Mouse (Mus musculus): Measurements from ENCODE around the gene Sprr2j-ps. TPM values are rescaled to one million over a fixed set of nuclear protein-coding genes. Genes with fewer than 3 reads are reported as not detected.

Sprr2j-ps gene
- polyA plus RNA-seq (2015; fragmentation: Nextera tagmentation; extraction: Ambion mirVana) = not detected in 2 replicates

- 97% methylated on average over 2 of the region's 2 CpGs for WGBS
- H3K4me3 ChIP-seq = no peak within 1 kb of the TSS
- H3K27me3 ChIP-seq = no peaks in the 10 kb centered on the region
- H3K27ac ChIP-seq (replicated peaks) = no peak within 1 kb of the TSS
- H3K4me1 ChIP-seq = no peaks in the 10 kb centered on the region
- no peak within 1 kb of the TSS for H3K9ac ChIP-seq (replicated peaks)
- ATAC-seq (replicated peaks) = no peak
- no peak within 1 kb of the TSS for H3K4me2 ChIP-seq (replicated peaks)
- no peaks in the 10 kb centered on the region for H3K36me3 ChIP-seq
- H3K9me3 ChIP-seq = no peaks in the 10 kb centered on the region
Observed at GRCm38 (mm10) chr3:92417782-92418181, at the start of gene Sprr2j-ps. Gene Sprr2j-ps, plus strand, starts transcription at chr3:92418082.

DNA sequence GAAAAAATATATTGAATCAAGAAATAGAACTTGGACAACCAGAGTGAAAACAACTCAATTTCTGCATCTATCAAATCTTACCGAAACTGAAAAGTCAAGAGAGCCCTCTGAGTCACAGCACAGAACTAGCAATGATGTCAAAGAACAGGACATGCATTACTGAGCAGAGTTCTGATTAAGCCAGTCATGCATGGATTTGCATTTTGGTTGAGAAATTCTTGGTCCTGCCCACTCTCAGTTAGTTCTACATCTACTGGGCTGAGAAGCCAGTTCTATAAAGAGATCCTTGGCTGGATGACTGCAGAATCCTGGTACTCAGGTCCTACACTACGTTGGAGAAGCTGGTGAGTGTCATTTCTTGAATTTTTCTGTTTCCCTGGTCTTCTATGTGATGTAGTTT, 44.3 kb upstream of the Sprr2j-ps start:
- Histone ChIP-seq H3K9ac (replicated peaks) (no peak overlapping the region), H3K9me3 (no peaks in the 10 kb centered on the region), H3K27ac (replicated peaks) (no peak overlapping the region), H3K27me3 (no peaks in the 10 kb centered on the region), H3K4me2 (replicated peaks) (no peak overlapping the region), H3K4me1 (no peaks in the 10 kb centered on the region), H3K4me3 (no peak overlapping the region), H3K36me3 (no peaks in the 10 kb centered on the region)
- WGBS = 83% methylated on average over 2 of the region's 2 CpGs
- ATAC-seq (replicated peaks) = no peak

DNA sequence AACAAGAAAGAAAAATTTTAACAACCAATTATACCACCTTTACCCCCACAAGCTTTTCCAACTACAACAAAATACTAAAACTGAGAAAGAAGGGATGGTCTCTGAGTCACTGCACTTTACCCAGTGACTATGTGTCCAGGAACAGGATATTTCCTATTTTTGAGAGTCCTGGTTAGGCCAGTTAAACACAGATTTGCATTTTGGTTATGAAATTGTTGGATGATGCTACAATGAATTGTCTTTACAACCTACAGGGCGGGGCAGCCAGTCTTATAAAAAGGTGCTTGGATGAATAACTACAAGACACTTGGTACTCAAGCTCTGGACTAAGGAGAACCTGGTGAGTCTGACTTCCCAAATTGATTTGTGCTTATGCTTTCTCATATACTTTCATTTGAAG, 32.5 kb upstream of the Sprr2j-ps start, which contains the start of gene Sprr2h:
Gene Sprr2h (plus strand): TSS at position 301 of the 400 bp plus-strand sequence.
- WGBS = 89% methylated on average over 1 of the region's 1 CpGs
- no peaks in the 10 kb centered on the region for H3K27me3 ChIP-seq
- H3K4me1 ChIP-seq = no peaks in the 10 kb centered on the region
- no peaks in the 10 kb centered on the region for H3K9me3 ChIP-seq
- no peak within 1 kb of the TSS for H3K9ac ChIP-seq (replicated peaks)
- H3K36me3 ChIP-seq = no peaks in the 10 kb centered on the region
- no peak within 1 kb of the TSS for H3K4me3 ChIP-seq
- no peak within 1 kb of the TSS for H3K4me2 ChIP-seq (replicated peaks)
- ATAC-seq (replicated peaks) = no peak
- no peak within 1 kb of the TSS for H3K27ac ChIP-seq (replicated peaks)

- no peak overlapping the region for H3K4me3 ChIP-seq
- no peaks in the 10 kb centered on the region for H3K4me1 ChIP-seq
- H3K36me3 ChIP-seq = no peaks in the 10 kb centered on the region
- H3K9me3 ChIP-seq = no peaks in the 10 kb centered on the region
- no peak overlapping the region for H3K9ac ChIP-seq (replicated peaks)
- ATAC-seq (replicated peaks) = no peak
- no peak overlapping the region for H3K27ac ChIP-seq (replicated peaks)
- no peaks in the 10 kb centered on the region for H3K27me3 ChIP-seq
- 71% methylated on average over 1 of the region's 1 CpGs for WGBS
- H3K4me2 ChIP-seq (replicated peaks) = no peak overlapping the region
Observed at GRCm38 (mm10) chr3:92394301-92394700, 23.6 kb upstream of the Sprr2j-ps start.

GRCm38 (mm10) chr3:92407691-92408090, 10.2 kb upstream of the Sprr2j-ps start, which contains the start of gene Sprr2i:
Gene Sprr2i, plus strand, starts transcription at chr3:92407991.
- Histone ChIP-seq H3K27me3 (no peaks in the 10 kb centered on the region), H3K4me1 (no peaks in the 10 kb centered on the region), H3K4me3 (no peak within 1 kb of the TSS), H3K9me3 (no peaks in the 10 kb centered on the region), H3K27ac (replicated peaks) (no peak within 1 kb of the TSS), H3K9ac (replicated peaks) (no peak within 1 kb of the TSS), H3K36me3 (no peaks in the 10 kb centered on the region), H3K4me2 (replicated peaks) (no peak within 1 kb of the TSS)
- ATAC-seq (replicated peaks) = no peak
- 93% methylated on average over 2 of the region's 2 CpGs for WGBS

- no peak within 1 kb of the TSS for H3K4me2 ChIP-seq (replicated peaks)
- WGBS = 90% methylated on average over 6 of the region's 6 CpGs
Observed at GRCm38 (mm10) chr3:92429323-92429722, 11.4 kb downstream of the Sprr2j-ps start, which contains the start of gene Gm9774. Gene Gm9774, minus strand, starts transcription at chr3:92429423.

GRCm38 (mm10) chr3:92432282-92432681, 14.4 kb downstream of the Sprr2j-ps start, which contains the start of gene Sprr2k:
Gene Sprr2k, plus strand, starts transcription at chr3:92432582.
- no peaks in the 10 kb centered on the region for H3K36me3 ChIP-seq
- 88% methylated on average over 2 of the region's 2 CpGs for WGBS
- H3K4me2 ChIP-seq (replicated peaks) = no peak within 1 kb of the TSS

More at GRCm38 (mm10) chr3:92429323-92429722, 11.4 kb downstream of the Sprr2j-ps start, which contains the start of gene Gm9774:
- H3K4me3 ChIP-seq = no peak within 1 kb of the TSS
- ATAC-seq (replicated peaks) = no peak
- no peaks in the 10 kb centered on the region for H3K27me3 ChIP-seq
- no peaks in the 10 kb centered on the region for H3K36me3 ChIP-seq
- H3K9ac ChIP-seq (replicated peaks) = no peak within 1 kb of the TSS
- H3K4me1 ChIP-seq = no peaks in the 10 kb centered on the region
- no peak within 1 kb of the TSS for H3K27ac ChIP-seq (replicated peaks)
- H3K9me3 ChIP-seq = no peaks in the 10 kb centered on the region

DNA sequence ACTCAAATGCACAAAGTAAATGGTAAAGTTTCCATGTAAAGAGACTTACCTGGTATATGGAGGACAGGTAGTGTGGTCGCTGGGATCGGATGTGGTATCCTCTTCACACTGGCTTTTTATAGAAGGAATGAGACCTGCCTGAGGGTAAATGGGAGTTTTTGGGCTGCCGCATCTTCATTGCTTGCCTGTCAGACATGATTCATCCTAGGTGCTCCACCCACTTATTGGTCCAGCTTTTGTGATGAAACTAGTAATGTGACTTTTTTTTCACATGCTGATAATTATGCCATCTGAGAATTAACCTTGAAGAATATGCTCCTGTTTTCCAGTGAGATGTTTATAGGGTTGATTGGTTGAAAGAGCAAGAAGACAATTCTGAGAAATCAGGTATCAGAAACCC, 20.8 kb downstream of the Sprr2j-ps start, which contains the start of gene Sprr1b:
Gene Sprr1b (minus strand): TSS at position 101 of the 400 bp plus-strand sequence.
- Histone ChIP-seq H3K9me3 (no peaks in the 10 kb centered on the region), H3K27me3 (no peaks in the 10 kb centered on the region), H3K9ac (replicated peaks) (no peak within 1 kb of the TSS), H3K4me3 (no peak within 1 kb of the TSS), H3K27ac (replicated peaks) (no peak within 1 kb of the TSS), H3K4me1 (no peaks in the 10 kb centered on the region), H3K4me2 (replicated peaks) (no peak within 1 kb of the TSS), H3K36me3 (no peaks in the 10 kb centered on the region)
- WGBS = 90% methylated on average over 3 of the region's 3 CpGs
- no peak for ATAC-seq (replicated peaks)

More at GRCm38 (mm10) chr3:92432282-92432681, 14.4 kb downstream of the Sprr2j-ps start, which contains the start of gene Sprr2k:
- no peak for ATAC-seq (replicated peaks)
- Histone ChIP-seq H3K9ac (replicated peaks) (no peak within 1 kb of the TSS), H3K4me1 (no peaks in the 10 kb centered on the region), H3K9me3 (no peaks in the 10 kb centered on the region), H3K27me3 (no peaks in the 10 kb centered on the region), H3K27ac (replicated peaks) (no peak within 1 kb of the TSS), H3K4me3 (no peak within 1 kb of the TSS)

DNA sequence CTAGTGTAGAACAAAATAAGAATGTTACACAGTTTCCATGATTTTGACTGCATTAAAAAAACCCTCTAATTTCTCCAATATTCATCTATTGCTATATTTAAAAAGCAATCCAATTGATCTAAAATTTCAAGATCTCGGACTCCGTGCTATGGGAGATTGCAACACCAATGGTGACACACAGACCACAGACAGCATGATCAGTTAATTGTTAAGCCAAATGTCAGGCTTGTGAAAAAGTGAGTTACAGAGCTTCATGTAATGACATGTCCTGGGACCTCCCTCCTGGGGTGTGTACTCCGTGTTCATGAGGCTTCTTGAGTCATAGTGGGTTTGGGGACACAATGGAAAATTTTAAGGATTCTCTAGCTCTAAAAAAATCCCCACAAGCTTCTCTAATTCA, 22.3 kb downstream of the Sprr2j-ps start:
- WGBS = 91% methylated on average over 3 of the region's 3 CpGs
- no peak for ATAC-seq (replicated peaks)
- Histone ChIP-seq H3K9ac (replicated peaks) (no peak overlapping the region), H3K27ac (replicated peaks) (no peak overlapping the region), H3K9me3 (no peaks in the 10 kb centered on the region), H3K4me1 (no peaks in the 10 kb centered on the region), H3K36me3 (no peaks in the 10 kb centered on the region), H3K27me3 (no peaks in the 10 kb centered on the region), H3K4me3 (no peak overlapping the region), H3K4me2 (replicated peaks) (no peak overlapping the region)

DNA sequence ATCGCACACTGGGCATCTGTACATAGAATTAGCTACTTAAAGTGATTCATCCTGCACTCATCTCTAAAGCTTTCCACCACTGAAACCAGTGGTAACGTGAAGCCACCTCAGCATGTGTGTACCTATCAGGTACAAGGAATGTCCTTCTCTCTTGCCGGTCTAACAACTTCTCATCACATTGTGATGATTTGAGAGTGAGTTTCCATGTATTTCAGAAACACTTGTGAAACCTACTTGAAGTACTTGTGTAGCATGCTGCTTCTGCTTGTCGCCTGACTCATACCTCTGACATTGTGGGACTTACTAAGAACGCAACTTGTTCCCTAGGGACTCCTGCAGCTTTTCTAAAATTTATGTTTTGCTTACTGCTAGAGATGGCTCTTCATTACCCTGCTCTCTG, 37.3 kb downstream of the Sprr2j-ps start:
- Histone ChIP-seq H3K9ac (replicated peaks) (no peak overlapping the region), H3K9me3 (no peaks in the 10 kb centered on the region), H3K36me3 (no peaks in the 10 kb centered on the region), H3K4me2 (replicated peaks) (no peak overlapping the region), H3K27ac (replicated peaks) (no peak overlapping the region), H3K27me3 (no peaks in the 10 kb centered on the region), H3K4me1 (no peaks in the 10 kb centered on the region), H3K4me3 (no peak overlapping the region)
- no peak for ATAC-seq (replicated peaks)
- 91% methylated on average over 5 of the region's 5 CpGs for WGBS

DNA sequence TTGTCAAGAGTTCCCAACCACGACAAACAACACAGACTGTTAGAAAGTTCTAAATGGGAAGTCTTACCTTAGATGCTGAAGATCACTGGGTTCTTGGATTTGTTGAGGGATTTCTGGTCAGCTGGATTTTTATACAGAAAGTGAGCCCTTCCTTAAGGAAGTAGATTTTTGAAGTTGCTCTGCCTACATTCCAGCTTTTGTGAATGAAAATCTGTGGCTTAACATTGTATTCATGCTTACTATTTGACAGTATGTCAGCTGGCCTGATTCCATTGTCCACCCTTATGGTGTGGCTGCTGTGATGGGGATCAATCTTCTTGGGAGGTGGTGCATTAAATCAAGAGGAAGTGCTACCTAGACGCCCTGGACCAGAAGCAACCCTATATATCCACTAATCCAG, 40.7 kb downstream of the Sprr2j-ps start, which contains the start of gene Sprr3:
Gene Sprr3 (minus strand): TSS at position 101 of the 400 bp plus-strand sequence.
- no peaks in the 10 kb centered on the region for H3K27me3 ChIP-seq
- H3K4me1 ChIP-seq = no peaks in the 10 kb centered on the region
- H3K9ac ChIP-seq (replicated peaks) = no peak within 1 kb of the TSS
- no peak within 1 kb of the TSS for H3K4me3 ChIP-seq
- H3K4me2 ChIP-seq (replicated peaks) = no peak within 1 kb of the TSS
- 80% methylated on average over 2 of the region's 2 CpGs for WGBS
- no peaks in the 10 kb centered on the region for H3K36me3 ChIP-seq
- ATAC-seq (replicated peaks) = no peak
- H3K27ac ChIP-seq (replicated peaks) = no peak within 1 kb of the TSS
- no peaks in the 10 kb centered on the region for H3K9me3 ChIP-seq

DNA sequence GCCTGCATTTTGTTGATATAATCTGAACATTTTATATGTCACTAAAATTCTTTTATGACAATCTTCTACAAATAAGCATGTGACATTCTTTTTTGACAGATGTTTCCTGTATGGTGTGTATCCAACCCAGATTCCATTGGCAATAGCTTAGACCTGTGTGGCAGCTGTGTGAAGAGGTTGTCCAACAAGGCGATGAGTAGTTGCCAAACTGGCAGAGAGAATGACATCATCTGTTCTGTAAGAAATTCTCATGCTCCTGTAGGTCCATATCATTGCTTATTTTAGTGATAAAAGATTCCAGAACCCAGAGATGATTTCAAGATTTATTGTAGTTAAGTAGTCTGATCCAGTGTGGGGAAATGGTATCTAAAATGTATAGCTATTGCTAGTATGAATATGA, 48.7 kb downstream of the Sprr2j-ps start:
- H3K36me3 ChIP-seq = no peaks in the 10 kb centered on the region
- no peak for ATAC-seq (replicated peaks)
- no peaks in the 10 kb centered on the region for H3K4me1 ChIP-seq
- H3K9ac ChIP-seq (replicated peaks) = no peak overlapping the region
- no peak overlapping the region for H3K27ac ChIP-seq (replicated peaks)
- 90% methylated on average over 1 of the region's 1 CpGs for WGBS
- H3K4me3 ChIP-seq = no peak overlapping the region
- no peak overlapping the region for H3K4me2 ChIP-seq (replicated peaks)
- no peaks in the 10 kb centered on the region for H3K9me3 ChIP-seq
- H3K27me3 ChIP-seq = no peaks in the 10 kb centered on the region

- no peak overlapping the region for H3K4me2 ChIP-seq (replicated peaks)
- no peaks in the 10 kb centered on the region for H3K4me1 ChIP-seq
- H3K27ac ChIP-seq (replicated peaks) = no peak overlapping the region
- H3K9me3 ChIP-seq = no peaks in the 10 kb centered on the region
- H3K4me3 ChIP-seq = no peak overlapping the region
- H3K27me3 ChIP-seq = no peaks in the 10 kb centered on the region
- H3K9ac ChIP-seq (replicated peaks) = no peak overlapping the region
- ATAC-seq (replicated peaks) = no peak
- no peaks in the 10 kb centered on the region for H3K36me3 ChIP-seq
Observed at GRCm38 (mm10) chr3:92467424-92467823, 49.5 kb downstream of the Sprr2j-ps start.
